Mouse (Mus musculus) small intestine, adult 2 months (tissue): ENCODE data around the gene Tmem205. TPM values are rescaled to one million over a fixed set of nuclear protein-coding genes. Genes with fewer than 3 reads are reported as not detected.

Experiments
- H3K27ac ChIP-seq: fragments of 200-500 bp; 2 replicates; pipeline ENCODE4 v1.5.1; 2012; ENCODE audit warnings: low read depth, low read length, control low read depth, inconsistent platforms; ENCODE audit not compliant: insufficient read depth
- H3K27me3 ChIP-seq: fragments of 200-500 bp; 2 replicates; pipeline ENCODE4 v1.6.1; 2012; ENCODE audit warnings: mild to moderate bottlenecking, moderate library complexity, low read length, inconsistent platforms; ENCODE audit not compliant: control insufficient read depth, insufficient read depth
- H3K36me3 ChIP-seq: fragments of 200-500 bp; 2 replicates; pipeline ENCODE4 v1.6.1; 2012; ENCODE audit warnings: mild to moderate bottlenecking, low read length, control low read depth, inconsistent platforms; ENCODE audit not compliant: control insufficient read depth, insufficient read depth
- H3K4me1 ChIP-seq: fragments of 200-500 bp; 2 replicates; pipeline ENCODE4 v1.6.1; 2012; ENCODE audit warnings: low read length, inconsistent platforms, mixed read lengths; ENCODE audit not compliant: control insufficient read depth, insufficient read depth, insufficient read length
- H3K4me3 ChIP-seq: fragments of 200-500 bp; 2 replicates; pipeline ENCODE4 v1.5.1; 2012; ENCODE audit warnings: low read depth, mild to moderate bottlenecking, control low read depth, inconsistent platforms, low read length, moderate library complexity
- CTCF ChIP-seq: fragments of 200-500 bp; IDR thresholded peaks from 2 replicates; pipeline ENCODE4 v1.5.1; 2012; ENCODE audit warnings: low read depth, mild to moderate bottlenecking, control low read depth, inconsistent platforms, low read length, moderate library complexity, mixed read lengths; ENCODE audit not compliant: insufficient replicate concordance, insufficient read length; ENCODE audit errors: extremely low read depth
- POLR2A ChIP-seq: fragments of 200-500 bp; IDR thresholded peaks from 2 replicates; pipeline ENCODE4 v1.6.1; 2012; ENCODE audit warnings: low read depth, mild to moderate bottlenecking, control low read depth, inconsistent platforms, low read length, moderate library complexity
- WGBS: fragments of 180-500 bp; shearing (Covaris S2); methylation state at CpG from one replicate; pipeline ENCODE4 v1.1.7; 2018; 5-methylcytosine and 5-hydroxymethylcytosine counted together
- polyA plus RNA-seq: library from polyadenylated mRNA; depleted of rRNA; stranded (reverse); fragments of >200 nt; gene quantifications from 2 replicates; pipeline ENCODE4 v1.2.3, GENCODE M21; 2012

The Tmem205 gene
- polyA plus RNA-seq, 1 experiment: 113 TPM

DNA sequence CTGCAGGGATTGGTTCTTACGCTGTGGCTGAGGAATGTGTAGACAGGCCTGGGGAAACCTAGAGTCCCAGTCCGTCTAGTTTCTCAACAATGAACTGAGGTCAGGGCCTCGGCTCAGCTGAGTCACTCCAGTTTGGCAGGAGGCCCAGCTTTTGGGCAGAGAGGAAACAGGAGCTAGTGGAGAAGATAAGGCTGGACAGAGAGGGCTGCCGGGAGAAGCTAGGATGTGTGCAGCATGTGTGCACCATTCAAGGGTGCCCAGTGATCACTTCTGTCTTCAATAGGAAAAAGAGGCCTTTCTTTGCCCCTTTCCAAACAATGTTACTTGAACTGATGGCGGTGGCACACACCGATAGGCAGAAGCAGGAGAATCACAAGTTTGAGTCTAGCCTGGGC, 3.3 kb downstream of the Tmem205 start:
- H3K27ac ChIP-seq: peak overlapping the region; percentile 63
- H3K4me1 ChIP-seq: peaks cover 15% of the 10 kb centered on the region
- TF ChIP-seq CTCF: no peak
- no peak for TF ChIP-seq POLR2A
- H3K36me3 ChIP-seq: 0 out of 2 replicates have a peak, but pooled peaks cover 2% of the 10 kb centered on the region
- 29% methylated on average over 6 of the region's 6 CpGs for WGBS
- H3K27me3 ChIP-seq: no peaks in the 10 kb centered on the region
- no peak overlapping the region for H3K4me3 ChIP-seq

DNA sequence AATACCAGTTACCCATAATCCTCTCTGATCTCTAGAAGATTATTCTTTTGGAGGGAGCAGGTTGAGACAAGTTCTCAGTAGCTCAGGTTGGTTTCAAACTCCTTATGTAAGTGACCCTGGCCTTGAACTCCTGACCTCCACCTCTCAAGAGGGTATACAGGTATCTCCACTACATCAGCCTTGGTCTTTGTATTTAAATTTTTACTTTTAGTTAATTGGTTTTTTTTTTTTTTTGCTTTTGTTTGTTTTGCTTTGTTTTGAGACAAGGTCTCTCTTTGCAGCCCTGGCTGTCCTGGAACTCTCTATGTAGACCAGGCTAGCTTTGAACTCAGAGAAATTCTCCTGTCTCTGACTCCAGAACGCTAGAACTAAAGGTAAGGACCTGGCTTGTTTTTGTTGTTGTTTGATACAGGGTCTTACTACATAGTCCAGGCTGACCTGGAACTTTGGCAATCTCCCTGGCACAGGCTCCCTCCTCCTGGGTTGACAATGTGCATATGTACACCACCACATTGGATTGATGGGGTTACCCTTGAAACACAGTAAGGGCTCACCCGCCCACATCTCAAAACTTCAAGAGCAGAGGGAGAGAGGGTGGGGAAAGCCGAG, 3.8 kb downstream of the Tmem205 start:
- 37% methylated on average over 3 of the region's 3 CpGs for WGBS
- H3K27me3 ChIP-seq: no peaks in the 10 kb centered on the region
- peak overlapping the region; percentile 46 for H3K27ac ChIP-seq
- H3K4me1 ChIP-seq: peaks cover 15% of the 10 kb centered on the region
- no peak overlapping the region for H3K4me3 ChIP-seq
- 0 out of 2 replicates have a peak, but pooled peaks cover 2% of the 10 kb centered on the region for H3K36me3 ChIP-seq
- TF ChIP-seq POLR2A: no peak
- no peak for TF ChIP-seq CTCF

DNA sequence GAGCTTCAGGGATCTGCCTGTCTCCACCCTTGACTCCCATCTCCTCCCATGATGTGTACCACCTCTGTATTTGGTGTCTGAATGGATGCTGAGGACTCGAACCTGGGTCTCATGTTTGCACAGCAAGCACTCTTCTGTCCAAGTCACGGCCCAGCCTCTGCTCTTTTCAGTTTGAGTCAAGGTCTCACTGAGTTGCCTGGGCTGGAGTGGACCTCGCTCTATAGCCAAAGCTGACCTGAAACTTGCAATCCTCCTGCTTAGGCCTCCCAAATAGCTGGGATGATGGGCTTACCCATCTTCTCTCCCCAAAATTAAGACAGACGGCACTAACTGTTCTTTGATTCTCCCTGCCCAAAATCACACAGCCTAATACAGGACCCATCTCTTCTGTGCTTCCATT, 4.3 kb downstream of the Tmem205 start:
- no peak overlapping the region for H3K4me3 ChIP-seq
- H3K4me1 ChIP-seq: peaks cover 17% of the 10 kb centered on the region
- no peak overlapping the region for H3K27ac ChIP-seq
- WGBS: 90% methylated on average over 4 of the region's 4 CpGs
- H3K36me3 ChIP-seq: 0 out of 2 replicates have a peak, but pooled peaks cover 2% of the 10 kb centered on the region
- no peak for TF ChIP-seq CTCF
- no peak for TF ChIP-seq POLR2A
- H3K27me3 ChIP-seq: no peaks in the 10 kb centered on the region

DNA sequence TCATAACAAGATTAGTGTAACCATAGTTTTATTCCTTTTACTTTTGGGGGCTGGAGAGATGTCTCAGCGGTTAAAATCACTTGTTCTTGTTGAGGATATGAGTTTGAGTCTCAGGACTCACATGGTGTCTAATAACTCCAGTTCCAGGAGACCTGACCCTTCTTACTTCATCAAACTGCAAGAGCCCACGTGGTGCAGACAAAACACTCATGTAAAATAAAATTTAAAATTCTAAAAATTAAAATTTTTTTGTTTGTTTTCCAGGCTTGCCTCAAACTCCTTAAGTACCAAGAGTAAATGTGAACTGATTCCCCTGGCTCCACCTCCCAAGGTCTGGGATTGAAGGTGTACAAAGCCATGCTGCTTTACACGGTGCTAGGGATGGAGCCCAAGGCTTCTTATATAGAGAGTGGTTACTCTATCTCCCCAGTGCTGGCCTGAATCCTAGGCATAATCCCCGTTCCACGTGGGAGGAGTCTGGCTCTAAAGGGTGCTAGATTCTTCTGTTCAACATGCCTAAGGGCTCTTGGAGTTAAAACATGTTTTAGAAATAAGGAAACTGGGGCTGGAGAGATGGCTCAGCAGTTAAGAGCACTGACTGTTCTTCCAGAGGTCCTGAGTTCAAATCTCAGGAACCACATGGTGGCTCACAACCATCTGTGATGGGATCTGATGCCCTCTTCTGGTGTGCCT, 8.5 kb downstream of the Tmem205 start:
- peaks cover 11% of the 10 kb centered on the region for H3K4me1 ChIP-seq
- no peak overlapping the region for H3K4me3 ChIP-seq
- no peaks in the 10 kb centered on the region for H3K27me3 ChIP-seq
- TF ChIP-seq POLR2A (no peak), CTCF (no peak)
- no peak overlapping the region for H3K27ac ChIP-seq
- WGBS: 37% methylated on average over 5 of the region's 5 CpGs
- H3K36me3 ChIP-seq: no peaks in the 10 kb centered on the region

DNA sequence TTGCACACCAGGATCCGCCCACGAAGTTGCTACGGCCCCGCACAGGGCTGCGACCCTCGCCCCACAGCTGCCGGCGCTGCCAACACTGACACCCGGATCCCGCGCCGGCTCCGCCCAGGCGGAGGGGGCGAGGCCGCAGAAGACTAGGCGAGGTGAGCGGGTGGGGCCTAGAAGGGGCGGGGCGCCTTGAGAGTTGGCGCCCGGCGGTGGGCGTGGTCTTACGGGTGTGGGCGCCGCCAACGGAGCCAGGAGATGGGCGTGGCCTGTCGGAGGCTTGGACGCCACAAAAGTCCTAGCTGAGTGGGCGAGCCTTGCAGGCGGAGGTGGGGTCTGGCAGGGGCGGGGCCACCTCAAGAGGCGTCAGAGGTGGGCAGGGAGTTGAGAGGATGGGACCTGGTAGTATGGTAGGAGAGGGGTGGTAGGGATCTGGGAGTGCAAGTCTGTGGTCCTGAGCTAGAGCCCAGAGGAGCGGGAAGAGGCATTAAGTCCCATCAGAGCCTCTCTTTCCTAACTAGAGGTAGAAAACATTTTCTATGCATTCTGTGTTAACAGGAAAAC, 9.2 kb downstream of the Tmem205 start, which contains the start of gene Rab3d:
Gene Rab3d, minus strand, starts transcription at position 158 of the 558 bp plus-strand sequence.
- TF ChIP-seq CTCF (no peak), POLR2A (peak; percentile 11; the same call in 1 of the 2 replicates)
- Histone ChIP-seq H3K4me3 (peak within 1 kb of the TSS; percentile 70), H3K4me1 (peaks cover 9% of the 10 kb centered on the region), H3K27me3 (no peaks in the 10 kb centered on the region), H3K36me3 (peaks cover 1% of the 10 kb centered on the region; the same call in 1 of the 2 replicates), H3K27ac (peak within 1 kb of the TSS; percentile 45)
- under 1% methylated on average over 36 of the region's 36 CpGs for WGBS

DNA sequence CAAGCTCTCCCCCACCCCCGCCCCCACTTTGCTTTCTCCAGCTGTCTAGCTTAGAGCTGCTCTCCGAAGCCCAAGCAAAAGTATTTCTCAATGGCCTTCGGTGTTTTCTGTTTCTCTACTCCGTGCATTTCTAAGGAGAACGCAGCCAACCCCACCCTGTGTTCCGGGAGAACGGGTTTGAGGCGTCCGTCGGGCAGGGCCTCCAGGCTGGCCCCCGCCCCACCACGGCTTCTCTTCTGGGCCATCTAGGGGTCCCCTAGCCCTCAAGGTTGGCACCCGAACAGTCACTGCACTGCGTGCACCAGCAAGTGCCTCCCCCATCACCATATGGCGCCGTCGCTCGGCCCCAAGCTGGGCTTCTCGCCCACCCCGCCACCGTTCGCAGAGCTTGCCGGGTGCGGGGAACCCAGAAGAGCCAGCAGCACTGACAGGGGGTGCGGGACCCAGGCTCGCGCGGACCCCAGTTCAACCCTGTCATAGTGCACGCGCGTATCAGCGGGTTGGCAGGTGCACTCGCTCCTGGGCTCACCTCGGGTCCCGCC, 9.8 kb downstream of the Tmem205 start:
- Histone ChIP-seq H3K4me1 (peaks cover 9% of the 10 kb centered on the region), H3K27me3 (no peaks in the 10 kb centered on the region), H3K4me3 (peak overlapping the region; percentile 70), H3K27ac (peak overlapping the region; percentile 45), H3K36me3 (peaks cover 1% of the 10 kb centered on the region; the same call in 1 of the 2 replicates)
- TF ChIP-seq CTCF: no peak
- TF ChIP-seq POLR2A: no peak
- 2% methylated on average over 35 of the region's 35 CpGs for WGBS
